Mouse (Mus musculus) natural killer cell, adult 2 months (primary cell): ENCODE results near the gene Sema6d.

ENCODE experiments used
- DNase-seq, 2 experiments: peaks; one replicate each; pipeline ENCODE4 v3.0.0; 2022; ENCODE audit warnings: low spot score in 2 of 2

The Sema6d gene

GRCm38 (mm10) chr2:124089813-124090230 is at the start of gene Sema6d:
Sema6d (plus strand) TSS chr2:124089969.
- no peak for DNase-seq

GRCm38 (mm10) chr2:124059910-124060309 is 29.9 kb upstream of the Sema6d start:
- no peak for DNase-seq

- no peak for DNase-seq
These were observed 21.4 kb upstream of the Sema6d start for GRCm38 (mm10) chr2:124068380-124068779.

DNA sequence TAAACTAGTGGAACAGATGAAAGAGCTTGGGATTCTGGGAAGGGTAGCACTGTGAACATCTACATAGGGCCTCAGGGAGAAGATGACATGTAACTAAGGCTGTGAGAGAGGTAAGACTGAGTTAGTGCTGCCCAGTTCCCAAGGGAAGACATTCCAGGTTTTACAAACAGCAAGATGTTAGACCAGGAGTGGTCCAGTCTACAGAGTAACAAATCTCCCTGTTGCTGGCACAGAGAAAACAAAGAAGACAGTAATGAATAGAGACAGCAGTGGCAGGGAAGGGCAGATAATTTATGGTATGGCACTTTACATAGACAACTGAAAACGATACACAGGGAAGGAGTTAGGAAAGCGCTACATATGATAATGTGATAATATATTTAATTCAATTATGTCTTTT is 19.1 kb upstream of the Sema6d start:
- DNase-seq, result no peak

- no peak for DNase-seq
These were observed 18.4 kb upstream of the Sema6d start for GRCm38 (mm10) chr2:124071380-124071779.

DNA sequence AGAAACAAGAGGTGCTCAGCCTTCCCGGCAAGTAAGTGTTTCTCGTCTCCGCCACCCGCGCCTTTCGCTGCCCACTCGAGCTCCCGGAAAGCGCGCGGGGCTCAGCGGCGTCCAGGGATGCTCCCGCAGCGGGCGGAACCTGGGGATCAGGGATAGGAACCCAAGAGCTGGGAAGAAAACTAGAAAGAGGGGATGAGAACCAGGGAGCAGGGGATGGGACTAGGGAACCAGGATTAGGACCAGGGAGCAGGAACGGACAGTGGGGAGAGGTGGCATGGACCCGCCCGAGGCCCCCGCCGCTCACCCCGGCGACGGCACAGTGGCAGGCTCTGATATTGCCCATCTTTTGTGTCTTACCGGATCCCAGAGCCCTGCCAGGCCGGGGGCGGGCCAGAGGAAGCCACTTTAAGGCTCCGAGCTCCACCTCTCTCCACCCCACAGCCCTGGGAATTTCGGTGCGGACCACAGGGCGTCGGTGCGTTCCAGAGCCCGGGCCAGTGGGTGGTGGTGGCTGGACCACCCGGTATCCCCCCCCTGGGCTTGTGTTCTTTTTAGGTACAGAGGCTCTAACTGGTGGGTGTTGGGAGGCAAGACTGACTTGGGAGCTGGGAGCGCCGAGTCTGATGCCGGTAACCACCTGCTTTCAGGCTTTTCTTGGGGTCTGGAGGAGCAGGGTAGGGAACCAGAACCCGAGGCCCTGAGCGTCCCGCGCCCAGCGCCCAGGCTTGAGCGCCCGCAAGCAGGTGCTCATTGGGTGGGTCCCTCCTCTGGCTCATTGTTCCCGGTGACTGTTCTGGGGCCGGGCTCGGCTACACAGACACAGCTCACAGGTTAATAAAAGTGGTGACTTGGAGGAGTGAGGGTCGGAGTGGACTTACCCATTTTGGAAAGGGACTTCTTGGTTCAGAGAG is 717 bp downstream of the Sema6d start:
- DNase-seq, result no peak

DNA sequence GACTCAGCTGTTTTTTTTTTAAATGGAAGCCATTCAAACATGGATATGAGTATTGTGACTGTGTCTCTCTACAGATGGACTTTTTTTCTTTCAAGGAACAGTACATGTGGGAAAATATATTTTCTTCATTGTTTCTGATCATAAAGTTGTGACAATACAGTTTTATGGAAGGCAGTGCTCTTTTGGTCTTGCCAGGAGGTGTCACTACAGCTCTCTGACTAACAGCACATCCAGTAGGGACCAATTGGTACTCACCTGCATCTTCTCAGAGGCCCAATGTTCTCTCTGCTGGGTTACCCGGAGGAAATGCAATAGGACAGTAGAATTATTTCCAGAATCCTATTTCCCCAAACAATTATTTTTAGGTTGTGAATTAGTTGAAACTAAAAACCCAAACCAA is 9.9 kb downstream of the Sema6d start:
- no peak for DNase-seq

DNA sequence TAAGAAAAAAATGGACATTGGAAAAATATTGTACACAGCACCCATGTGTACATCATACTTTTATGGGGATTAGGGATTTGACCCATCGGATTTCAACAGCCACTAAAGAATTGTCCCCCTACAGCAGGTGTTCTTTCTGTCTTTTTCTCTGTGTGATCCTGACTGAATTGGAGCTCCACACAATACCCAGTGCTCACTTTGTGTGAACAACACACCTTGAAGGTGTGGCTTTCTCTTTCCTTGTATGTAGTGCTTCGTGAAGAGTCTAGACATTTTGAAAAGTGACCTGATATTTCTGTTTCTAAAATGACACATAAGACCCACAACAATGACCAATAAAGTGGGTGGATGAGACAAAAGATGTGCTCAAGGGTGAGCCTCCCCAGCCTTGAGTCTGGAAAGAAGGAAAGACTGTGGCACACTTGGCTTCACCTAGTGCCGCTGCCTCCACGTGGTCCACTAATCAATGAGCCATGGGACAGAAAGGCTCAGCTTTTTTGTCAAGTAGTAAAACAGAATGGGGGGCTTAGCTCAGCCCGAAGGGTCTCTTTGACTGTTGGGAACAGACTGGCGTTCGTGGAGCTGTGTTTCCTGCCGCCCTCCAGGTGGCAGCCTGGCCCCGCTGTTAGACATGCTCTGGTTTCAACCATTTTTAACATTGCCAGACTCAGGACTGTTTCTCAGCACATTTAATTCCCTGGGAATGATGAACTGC is 10.9 kb downstream of the Sema6d start:
- no peak for DNase-seq

DNA sequence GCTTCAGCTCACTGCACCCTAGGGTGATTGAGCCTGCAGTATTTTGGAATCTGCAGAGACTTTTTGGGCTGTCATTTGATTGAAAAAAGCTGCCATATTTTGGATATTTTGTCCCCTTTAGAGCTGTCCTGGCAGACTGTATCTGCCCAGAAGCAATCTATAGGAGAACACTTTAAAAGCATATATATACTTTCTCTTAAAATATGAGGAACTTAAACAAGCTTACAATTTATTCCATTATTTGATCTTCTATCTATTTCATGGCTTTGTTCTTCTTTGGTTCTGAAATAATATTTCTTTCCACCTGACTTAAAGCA is 11.4 kb downstream of the Sema6d start:
- no peak for DNase-seq

- DNase-seq, result no peak
These were observed 11.8 kb downstream of the Sema6d start for GRCm38 (mm10) chr2:124101580-124101979.

- DNase-seq, result no peak
These were observed 13.5 kb downstream of the Sema6d start for GRCm38 (mm10) chr2:124103277-124103676.

DNA sequence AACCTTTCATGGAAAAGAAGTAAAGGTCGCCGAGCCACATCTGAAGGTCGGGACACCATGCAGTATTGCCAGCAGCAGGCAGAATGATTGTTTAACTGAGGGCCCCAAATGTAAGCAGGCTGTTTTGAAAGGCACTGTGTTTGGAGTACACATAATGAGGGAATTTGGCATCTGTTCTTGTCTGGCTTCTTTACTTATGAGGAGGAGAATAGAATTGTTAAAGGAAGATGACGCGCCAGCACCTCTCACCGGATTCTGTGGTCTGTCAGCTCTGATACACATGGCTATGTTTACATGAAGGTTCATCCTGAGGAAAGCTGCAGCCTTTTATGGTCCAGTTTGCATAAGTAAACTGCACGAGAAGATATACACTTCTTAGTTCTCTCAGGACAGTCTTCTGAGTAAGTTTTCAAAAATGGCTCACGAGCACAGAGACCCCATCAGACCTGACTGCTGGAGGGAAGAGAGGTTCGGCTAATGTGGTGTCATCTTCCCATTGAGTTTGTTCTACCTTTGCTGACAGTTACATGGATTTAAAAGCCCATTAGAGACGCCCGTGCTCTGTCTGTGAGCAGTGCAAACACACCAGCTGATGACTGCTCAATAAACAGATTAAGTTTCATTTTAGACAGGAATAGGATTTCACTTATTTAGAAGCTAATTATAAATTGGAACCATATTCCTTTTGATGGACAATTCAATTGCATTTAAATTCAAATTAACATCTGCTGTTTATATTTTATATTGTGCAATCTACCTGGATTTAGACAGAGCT is 28.9 kb downstream of the Sema6d start:
- DNase-seq, result no peak

DNA sequence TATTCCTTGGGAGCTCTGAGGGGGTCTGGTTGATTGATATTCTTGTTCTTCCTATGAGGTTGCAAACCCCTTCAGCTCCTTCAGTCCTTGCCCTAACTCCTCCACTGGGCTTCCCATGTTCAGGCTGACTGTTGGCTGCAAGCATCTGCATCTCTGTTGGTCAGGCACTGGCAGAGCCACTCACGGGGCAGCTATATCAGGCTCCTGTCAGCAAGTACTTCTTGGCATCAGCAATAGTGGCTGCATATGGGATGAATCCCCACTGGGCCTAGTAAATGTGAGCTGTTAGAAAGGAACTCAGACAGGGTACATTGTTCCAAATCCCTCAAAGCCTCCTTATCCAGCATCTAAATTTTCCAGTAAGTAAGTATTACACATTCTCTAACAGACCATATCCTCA is 30.6 kb downstream of the Sema6d start:
- no peak for DNase-seq

DNA sequence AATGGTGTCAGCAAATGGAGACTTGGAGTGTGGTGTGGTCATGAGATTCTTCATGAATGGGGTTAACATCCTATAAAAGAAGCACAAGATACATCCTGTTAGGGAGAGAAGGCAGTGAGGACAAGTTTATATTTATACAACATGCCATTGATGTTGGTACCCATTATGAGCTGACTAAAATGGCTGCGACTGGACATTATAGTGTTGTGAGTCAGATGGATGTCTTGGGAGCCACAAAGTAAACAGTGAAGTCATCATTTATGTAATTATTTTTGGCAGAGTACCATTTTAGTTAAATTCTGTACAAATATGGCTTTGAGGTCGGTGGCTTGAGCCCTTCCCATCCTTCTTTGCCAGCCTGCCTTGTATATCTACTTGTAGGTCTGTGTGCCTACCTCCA is 31.8 kb downstream of the Sema6d start:
- DNase-seq, result no peak

- no peak for DNase-seq
These were observed 35.7 kb downstream of the Sema6d start for GRCm38 (mm10) chr2:124125504-124125903.

- no peak for DNase-seq
These were observed 37.1 kb downstream of the Sema6d start for GRCm38 (mm10) chr2:124126853-124127252.

DNA sequence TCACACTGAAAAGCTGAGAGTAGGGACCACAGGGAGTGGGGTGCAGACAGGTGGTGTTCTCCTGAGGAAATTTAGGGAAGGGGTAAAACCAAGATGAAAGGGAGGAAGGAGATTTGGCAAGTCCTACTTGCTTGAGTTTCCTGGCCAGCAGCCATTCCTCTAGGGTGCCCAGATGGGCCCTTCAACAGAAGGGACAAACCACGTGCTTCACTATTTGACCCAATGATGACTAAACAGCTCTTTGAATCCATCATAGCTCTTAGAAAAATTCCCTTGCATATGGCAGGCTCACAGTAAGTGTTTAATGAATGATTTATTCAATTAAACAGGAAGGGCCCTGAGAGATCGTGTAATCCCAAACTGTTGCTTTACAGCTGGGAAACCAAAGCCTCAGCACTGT is 41.1 kb downstream of the Sema6d start:
- no peak for DNase-seq

GRCm38 (mm10) chr2:124141510-124142044 is 51.8 kb downstream of the Sema6d start:
- DNase-seq, result no peak

GRCm38 (mm10) chr2:124145528-124145927 is 55.8 kb downstream of the Sema6d start:
- no peak for DNase-seq

DNA sequence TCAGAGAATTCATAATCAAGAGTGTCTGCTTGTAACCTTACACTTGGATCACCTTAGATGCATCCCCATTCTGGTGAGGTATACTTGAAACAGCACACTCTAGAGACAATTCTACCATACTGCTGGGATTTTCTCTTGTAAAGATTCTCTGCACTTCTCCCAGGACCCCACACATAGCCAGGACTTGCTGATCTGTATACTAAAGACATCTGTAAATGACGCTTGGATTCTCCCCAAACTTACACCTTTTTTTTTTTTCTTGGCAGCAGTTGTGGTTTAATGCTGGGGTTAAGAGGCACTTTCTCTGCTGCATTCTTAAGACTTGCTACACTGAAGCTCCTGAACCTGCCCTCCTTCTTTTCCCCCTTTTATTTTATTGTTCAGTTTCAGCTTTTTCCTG is 68.4 kb downstream of the Sema6d start:
- DNase-seq, result no peak

GRCm38 (mm10) chr2:124162001-124162599 is 72.3 kb downstream of the Sema6d start:
- DNase-seq, result no peak

DNA sequence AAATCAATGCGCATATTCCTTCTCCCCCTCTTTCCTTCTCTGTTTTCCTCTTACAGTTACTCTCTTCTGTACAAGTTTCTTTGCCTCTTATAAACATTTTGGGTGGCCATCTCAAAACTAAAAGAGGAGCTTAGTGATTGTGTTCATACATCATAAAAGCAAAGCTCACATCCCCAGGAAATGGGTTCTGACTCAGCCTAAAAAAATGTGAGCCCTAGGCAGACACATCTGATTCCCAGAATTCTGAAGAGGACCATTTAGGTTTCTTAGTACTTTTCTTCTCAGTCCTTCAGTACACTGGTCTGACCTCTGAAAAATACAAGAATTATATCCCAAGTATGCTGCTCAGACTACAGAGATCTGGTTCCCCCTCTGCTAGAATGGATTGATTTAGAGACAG is 78.6 kb downstream of the Sema6d start:
- no peak for DNase-seq
